Mouse (Mus musculus) yolk sac, embryonic 10.5 days (tissue): ENCODE results near the gene Pigu.

Source experiments
- DNase-seq: peaks from one replicate; pipeline ENCODE4 v3.0.0-alpha.2; 2017; ENCODE audit warnings: low spot score

Pigu gene

GRCm38 (mm10) chr2:155367635-155368284 lies 10.5 kb upstream of the Pigu start:
- no peak for DNase-seq

- DNase-seq, result no peak
Measured at GRCm38 (mm10) chr2:155357686-155358399, 613 bp upstream of the Pigu start.

GRCm38 (mm10) chr2:155354402-155354801 lies 2.8 kb downstream of the Pigu start:
- DNase-seq, result no peak

GRCm38 (mm10) chr2:155346670-155347069 lies 10.6 kb downstream of the Pigu start:
- DNase-seq, result no peak

- DNase-seq, result peak; percentile 15
Measured at GRCm38 (mm10) chr2:155340166-155340565, 17.1 kb downstream of the Pigu start.

- DNase-seq, result no peak
Measured at GRCm38 (mm10) chr2:155336254-155336653, 21.0 kb downstream of the Pigu start.

GRCm38 (mm10) chr2:155335231-155335630 lies 22.0 kb downstream of the Pigu start:
- no peak for DNase-seq

- no peak for DNase-seq
Measured at GRCm38 (mm10) chr2:155333421-155333820, 23.8 kb downstream of the Pigu start.

GRCm38 (mm10) chr2:155331351-155331750 lies 25.9 kb downstream of the Pigu start:
- no peak for DNase-seq

GRCm38 (mm10) chr2:155330811-155331210 lies 26.4 kb downstream of the Pigu start:
- DNase-seq, result no peak

GRCm38 (mm10) chr2:155329707-155330106 lies 27.5 kb downstream of the Pigu start:
- no peak for DNase-seq

- no peak for DNase-seq
Measured at GRCm38 (mm10) chr2:155328906-155329305, 28.3 kb downstream of the Pigu start.

- no peak for DNase-seq
Measured at GRCm38 (mm10) chr2:155327906-155328305, 29.3 kb downstream of the Pigu start.

GRCm38 (mm10) chr2:155326001-155326400 lies 31.2 kb downstream of the Pigu start:
- no peak for DNase-seq

- DNase-seq, result no peak
Measured at GRCm38 (mm10) chr2:155320596-155320995, 36.6 kb downstream of the Pigu start.

- no peak for DNase-seq
Measured at GRCm38 (mm10) chr2:155318618-155319017, 38.6 kb downstream of the Pigu start.

- no peak for DNase-seq
Measured at GRCm38 (mm10) chr2:155313671-155314070, 43.6 kb downstream of the Pigu start.

GRCm38 (mm10) chr2:155308936-155309592 lies 48.2 kb downstream of the Pigu start:
- no peak for DNase-seq

GRCm38 (mm10) chr2:155299563-155299962 lies 57.7 kb downstream of the Pigu start:
- DNase-seq, result no peak

GRCm38 (mm10) chr2:155295453-155295852 lies 61.8 kb downstream of the Pigu start:
- no peak for DNase-seq

GRCm38 (mm10) chr2:155293946-155294345 lies 63.3 kb downstream of the Pigu start:
- no peak for DNase-seq

- no peak for DNase-seq
Measured at GRCm38 (mm10) chr2:155293382-155293781, 63.8 kb downstream of the Pigu start.

- no peak for DNase-seq
Measured at GRCm38 (mm10) chr2:155290066-155290465, 67.2 kb downstream of the Pigu start.
